Mouse (Mus musculus): ENCODE results near the gene Snx29. TPM values are rescaled to one million over a fixed set of nuclear protein-coding genes. Genes with fewer than 3 reads are reported as not detected.

The Snx29 gene
- total RNA-seq, 2 experiments from 2014 or later, result 21.1 to 22.8 TPM

DNA sequence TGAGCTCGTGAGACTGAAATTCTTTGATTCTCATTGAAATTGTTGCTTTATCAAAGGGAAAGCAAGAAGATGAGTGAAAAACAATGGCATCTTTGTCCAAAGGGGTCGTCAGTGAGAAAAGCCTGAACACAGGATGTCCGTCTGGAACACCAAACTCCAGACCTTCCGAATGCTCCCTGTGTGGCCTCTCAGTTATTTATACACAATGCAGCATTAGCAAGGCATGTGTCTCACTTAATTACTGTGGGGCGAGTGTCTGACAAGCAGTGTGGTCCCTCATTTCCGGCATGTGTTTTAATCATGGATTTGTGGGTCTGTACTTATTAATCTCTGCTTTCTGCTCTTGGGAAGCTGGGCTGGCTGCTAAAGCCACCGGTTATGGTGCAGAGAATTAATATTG lies 275.1 kb downstream of the Snx29 start:
- Histone ChIP-seq H3K27ac (no peak overlapping the region), H3K4me3 (no peak overlapping the region)
- TF ChIP-seq CTCF (IDR thresholded peaks at IDR 0.05), result no peak
- no peak for DNase-seq (ENCODE audit: extremely low spot score in 1 of 2, low spot score in 2 of 2)
- intact Hi-C loops (cut with DNase I), result no loop called here

- DNase-seq (ENCODE audit: extremely low spot score in 1 of 2, low spot score in 2 of 2), result no peak
- Histone ChIP-seq H3K27ac (no peak overlapping the region), H3K4me3 (no peak overlapping the region)
- intact Hi-C loops (cut with DNase I), result no loop called here
- TF ChIP-seq CTCF (IDR thresholded peaks at IDR 0.05), result no peak
Observed at GRCm38 (mm10) chr16:11599523-11599922, 276.8 kb downstream of the Snx29 start.

DNA sequence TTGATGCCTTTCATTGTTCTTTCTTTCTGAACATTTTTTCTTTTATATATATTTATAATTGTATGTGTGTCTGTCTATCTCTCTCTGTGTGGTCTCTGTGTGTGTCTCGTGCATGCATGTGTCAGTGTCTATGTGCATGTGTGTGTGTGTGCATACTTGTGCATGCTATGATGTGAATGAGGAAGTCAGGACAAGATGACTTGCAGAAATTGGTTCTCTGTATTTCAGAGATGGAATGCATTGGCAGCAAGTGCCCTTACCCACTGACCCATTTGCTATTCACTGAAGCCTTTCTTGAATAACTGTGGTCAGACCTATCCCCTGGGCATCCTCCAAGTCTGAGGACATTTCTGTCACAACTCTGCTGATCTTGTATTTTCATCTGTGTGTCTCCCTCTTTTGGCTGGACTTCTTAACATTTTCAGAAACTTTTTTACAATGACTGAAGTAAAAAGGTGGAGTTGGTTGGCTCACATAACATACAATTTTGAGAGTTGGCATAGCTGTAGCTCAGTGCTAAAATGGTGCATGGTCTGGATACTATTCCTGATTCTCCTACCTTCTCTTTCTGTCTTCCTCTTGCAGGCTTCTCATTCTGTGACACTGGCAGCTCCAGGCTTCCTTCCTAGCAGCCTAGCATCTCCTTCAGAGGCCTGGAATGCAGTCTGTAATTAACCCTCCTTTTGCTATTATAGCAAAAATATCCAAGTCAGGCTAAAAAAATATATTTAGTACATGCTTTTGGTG lies 278.8 kb downstream of the Snx29 start:
- no peak for DNase-seq (ENCODE audit: extremely low spot score in 1 of 2, low spot score in 2 of 2)
- H3K27ac ChIP-seq, result no peak overlapping the region; the same call in 1 of the 2 replicates
- intact Hi-C loops (cut with DNase I), result loop anchor here (5.0 kb wide), 1 partner anchor 134 kb away; no protein-coding TSS in a partner anchor
- no peak for TF ChIP-seq CTCF (IDR thresholded peaks at IDR 0.05)
- no peak overlapping the region for H3K4me3 ChIP-seq

DNA sequence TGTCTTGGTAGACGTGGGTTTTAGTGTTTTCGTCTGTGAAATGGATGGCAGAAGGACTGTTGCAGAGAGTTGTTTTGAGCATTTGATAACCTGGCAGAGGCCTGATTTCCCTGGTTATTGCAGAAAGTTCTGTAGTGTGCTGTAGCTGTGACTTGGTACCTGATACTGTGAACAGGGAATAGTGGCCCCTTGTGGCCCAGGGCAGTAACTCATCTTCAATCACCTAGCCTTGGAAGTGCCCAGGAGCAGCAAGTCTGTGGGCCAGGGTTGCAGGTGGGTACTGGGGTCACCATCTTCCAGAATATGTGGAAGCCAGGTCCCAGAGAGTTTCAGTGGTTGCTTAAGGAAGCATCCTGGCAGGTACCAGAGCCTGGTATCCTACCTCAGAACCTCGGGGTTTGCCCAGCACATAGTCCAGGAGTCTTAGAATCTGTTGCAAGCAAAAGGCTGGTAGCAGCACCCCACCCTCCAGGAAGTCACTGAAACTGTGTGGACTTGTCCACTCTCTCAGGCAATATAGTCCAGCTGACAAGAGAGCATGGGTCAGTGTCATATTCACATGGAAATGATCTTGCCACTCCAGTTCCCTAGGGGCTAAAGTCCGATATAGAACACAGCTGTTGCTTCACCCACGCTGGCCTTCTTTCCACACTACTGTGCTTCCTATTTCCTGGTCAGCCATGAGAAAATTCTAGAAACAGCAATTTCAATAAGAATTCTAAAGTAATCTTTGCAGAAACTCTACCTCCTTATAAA lies 281.1 kb downstream of the Snx29 start:
- Histone ChIP-seq H3K27ac (no peak overlapping the region), H3K4me3 (no peak overlapping the region)
- intact Hi-C loops (cut with DNase I), result loop anchor here (5.0 kb wide), 1 partner anchor 137 kb away; no protein-coding TSS in a partner anchor
- TF ChIP-seq CTCF (IDR thresholded peaks at IDR 0.05), result peak; percentile 62
- peak in 1 of 2 experiments; percentile 33 for DNase-seq (ENCODE audit: extremely low spot score in 1 of 2, low spot score in 2 of 2)

GRCm38 (mm10) chr16:11612526-11613126 lies 289.9 kb downstream of the Snx29 start:
- no peak overlapping the region; the same call in 1 of the 2 replicates for H3K27ac ChIP-seq
- H3K4me3 ChIP-seq, result no peak overlapping the region
- DNase-seq (ENCODE audit: extremely low spot score in 1 of 2, low spot score in 2 of 2), result no peak
- intact Hi-C loops (cut with DNase I), result no loop called here
- no peak for TF ChIP-seq CTCF (IDR thresholded peaks at IDR 0.05)

- no peak for TF ChIP-seq CTCF (IDR thresholded peaks at IDR 0.05)
- intact Hi-C loops (cut with DNase I), result loop anchor here (5.0 kb wide), 1 partner anchor 87 kb away; no protein-coding TSS in a partner anchor
Observed at GRCm38 (mm10) chr16:11614401-11615014, 291.8 kb downstream of the Snx29 start.

DNA sequence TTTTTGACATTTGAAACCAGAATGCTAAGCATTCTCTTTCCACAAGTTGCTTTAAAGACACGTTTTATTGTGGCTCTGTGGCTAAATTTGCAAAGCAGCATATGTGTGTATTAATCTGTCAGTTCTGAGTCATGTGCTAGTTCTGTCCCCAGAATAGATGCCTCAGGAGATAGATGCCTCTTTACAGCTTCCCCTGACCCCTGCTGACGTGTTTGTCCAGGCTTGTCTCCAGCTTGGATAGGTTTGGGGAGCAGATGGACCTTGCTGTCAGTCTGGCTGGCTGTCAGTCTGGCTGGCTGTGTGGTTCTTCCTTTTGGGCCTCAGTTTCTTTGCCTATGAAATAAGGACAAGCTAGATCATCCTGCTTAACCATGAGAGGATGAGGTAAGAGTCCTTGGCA lies 292.9 kb downstream of the Snx29 start:
- H3K27ac ChIP-seq, result peak overlapping the region; percentile 64
- peak; percentile 18 to 49 for DNase-seq (ENCODE audit: extremely low spot score in 1 of 2, low spot score in 2 of 2)
- no peak for TF ChIP-seq CTCF (IDR thresholded peaks at IDR 0.05)
- intact Hi-C loops (cut with DNase I), result loop anchor here (5.0 kb wide), 1 partner anchor 88 kb away; no protein-coding TSS in a partner anchor
- no peak overlapping the region for H3K4me3 ChIP-seq

More at GRCm38 (mm10) chr16:11614401-11615014, 291.8 kb downstream of the Snx29 start:
- H3K27ac ChIP-seq, result no peak overlapping the region
- no peak for DNase-seq (ENCODE audit: extremely low spot score in 1 of 2, low spot score in 2 of 2)
- H3K4me3 ChIP-seq, result no peak overlapping the region

DNA sequence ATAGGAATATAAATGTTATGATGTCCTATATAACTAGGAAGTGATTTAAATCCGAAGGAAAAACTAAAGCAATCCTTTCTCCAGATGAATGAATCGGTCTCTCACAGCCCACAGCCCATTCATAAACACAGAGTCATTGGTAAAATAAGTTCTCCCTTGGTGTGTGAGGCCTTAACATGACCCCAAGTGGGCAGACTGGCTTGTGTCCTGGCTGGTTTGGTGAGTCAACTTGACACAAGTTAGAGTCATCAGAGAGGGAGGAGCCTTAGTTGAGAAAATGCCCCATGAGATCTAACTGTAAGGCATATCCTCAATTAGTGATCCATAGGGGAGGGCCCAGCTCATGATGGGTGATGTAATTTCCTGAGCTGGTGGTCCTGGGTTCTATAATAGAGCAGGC lies 297.2 kb downstream of the Snx29 start:
- H3K4me3 ChIP-seq, result no peak overlapping the region
- intact Hi-C loops (cut with DNase I), result loop anchor here (5.0 kb wide), 1 partner anchor 93 kb away; no protein-coding TSS in a partner anchor
- no peak overlapping the region for H3K27ac ChIP-seq
- no peak for DNase-seq (ENCODE audit: extremely low spot score in 1 of 2, low spot score in 2 of 2)
- no peak for TF ChIP-seq CTCF (IDR thresholded peaks at IDR 0.05)

DNA sequence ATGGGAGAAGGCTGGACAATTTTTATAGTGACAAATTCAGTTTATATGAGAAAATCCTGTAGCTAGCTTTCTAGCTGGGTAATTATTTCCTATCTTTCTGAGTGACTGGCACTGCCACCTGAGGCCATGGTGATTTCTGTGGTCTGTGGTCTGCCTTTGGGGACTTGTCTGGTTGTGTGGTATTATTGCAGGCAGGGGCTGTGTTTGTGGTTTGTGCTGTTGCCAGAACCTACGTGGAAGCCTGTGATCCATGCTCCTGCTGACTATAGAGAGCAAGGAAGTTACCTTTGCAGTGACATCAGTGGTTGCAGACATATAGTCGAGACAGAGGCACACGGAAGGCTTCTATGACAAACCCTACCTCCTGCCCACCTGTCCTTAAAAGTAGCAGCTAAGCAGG lies 298.3 kb downstream of the Snx29 start:
- no peak for DNase-seq (ENCODE audit: extremely low spot score in 1 of 2, low spot score in 2 of 2)
- TF ChIP-seq CTCF (IDR thresholded peaks at IDR 0.05), result no peak
- Histone ChIP-seq H3K4me3 (no peak overlapping the region), H3K27ac (no peak overlapping the region)
- intact Hi-C loops (cut with DNase I), result no loop called here

DNA sequence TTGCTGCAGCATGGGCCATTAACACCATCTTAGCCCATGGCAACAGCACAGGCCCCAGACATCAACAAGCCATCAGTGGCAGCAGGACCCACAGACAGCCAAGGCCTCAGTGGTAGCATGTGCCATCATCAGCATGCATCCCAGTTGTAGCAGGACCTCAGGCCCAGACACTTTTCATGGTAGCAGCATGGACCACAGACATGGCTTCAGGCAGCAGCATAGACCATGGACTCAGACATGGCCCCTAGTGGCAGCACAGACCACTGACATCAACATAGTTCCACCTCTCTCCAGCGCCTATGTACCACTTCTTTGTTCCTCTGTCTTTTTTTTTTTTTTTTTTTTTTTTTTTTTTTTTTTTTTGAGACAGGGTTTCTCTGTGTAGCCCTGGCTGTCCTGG lies 299.0 kb downstream of the Snx29 start:
- no peak for DNase-seq (ENCODE audit: extremely low spot score in 1 of 2, low spot score in 2 of 2)
- intact Hi-C loops (cut with DNase I), result no loop called here
- TF ChIP-seq CTCF (IDR thresholded peaks at IDR 0.05), result no peak; the same call in 1 of the 2 replicates
- Histone ChIP-seq H3K4me3 (no peak overlapping the region), H3K27ac (no peak overlapping the region)

GRCm38 (mm10) chr16:11623032-11623431 lies 300.3 kb downstream of the Snx29 start:
- intact Hi-C loops (cut with DNase I), result no loop called here
- Histone ChIP-seq H3K4me3 (no peak overlapping the region), H3K27ac (no peak overlapping the region)
- DNase-seq (ENCODE audit: extremely low spot score in 1 of 2, low spot score in 2 of 2), result no peak
- TF ChIP-seq CTCF (IDR thresholded peaks at IDR 0.05), result no peak
